Mouse (Mus musculus) midbrain, embryonic 10.5 days (tissue): ENCODE data around the gene Rgs12. TPM values are rescaled to one million over a fixed set of nuclear protein-coding genes. Genes with fewer than 3 reads are reported as not detected.

Experiments
- DNase-seq: peaks from one replicate; pipeline ENCODE4 v3.0.0-alpha.2; 2017; ENCODE audit warnings: low spot score
- H3K27ac ChIP-seq: fragments of 300-500 bp; sonication (generic); replicated peaks from 2 replicates; pipeline ENCODE4 v1.5.1; 2016; ENCODE audit warnings: mild to moderate bottlenecking
- H3K27me3 ChIP-seq: fragments of 300-500 bp; sonication (generic); 2 replicates; pipeline ENCODE4 v1.6.1; 2016; ENCODE audit warnings: low read depth, mild to moderate bottlenecking; ENCODE audit not compliant: poor library complexity, severe bottlenecking
- H3K36me3 ChIP-seq: fragments of 300-500 bp; sonication (generic); 2 replicates; pipeline ENCODE4 v1.6.1; 2016; ENCODE audit warnings: mild to moderate bottlenecking, moderate library complexity
- H3K4me1 ChIP-seq: fragments of 300-500 bp; sonication (generic); 2 replicates; pipeline ENCODE4 v1.6.1; 2016
- H3K4me3 ChIP-seq: fragments of 300-500 bp; sonication (generic); 2 replicates; pipeline ENCODE4 v1.5.1; 2016; ENCODE audit warnings: mild to moderate bottlenecking, moderate library complexity
- H3K9me3 ChIP-seq: fragments of 300-500 bp; sonication (generic); replicated peaks from 2 replicates; pipeline ENCODE4 v1.6.1; 2016; ENCODE audit warnings: mild to moderate bottlenecking
- WGBS: fragments of 180-500 bp; shearing (Covaris S2); methylation state at CpG from one replicate; pipeline ENCODE4 v1.1.7; 2016; 5-methylcytosine and 5-hydroxymethylcytosine counted together
- polyA plus RNA-seq: library from polyadenylated mRNA; unstranded; fragments of >200 nt; fragmentation: Nextera tagmentation; extraction: Ambion mirVana; gene quantifications from 2 replicates; pipeline ENCODE4 v1.2.1, GENCODE M21; 2016

Gene Rgs12
- polyA plus RNA-seq, 1 experiment from 2014 or later: 62.9 TPM

- 83% methylated on average over 3 of the region's 3 CpGs for WGBS
- H3K9me3 ChIP-seq: no peaks in the 10 kb centered on the region
- H3K36me3 ChIP-seq: peaks cover 89% of the 10 kb centered on the region
- H3K4me1 ChIP-seq: peaks cover 24% of the 10 kb centered on the region
- H3K27ac ChIP-seq: no peak overlapping the region
- no peaks in the 10 kb centered on the region for H3K27me3 ChIP-seq
- no peak for DNase-seq
- H3K4me3 ChIP-seq: no peak overlapping the region
Observed at GRCm38 (mm10) chr5:35001144-35001543, 51.9 kb downstream of the Rgs12 start.

- Histone ChIP-seq H3K9me3 (no peaks in the 10 kb centered on the region), H3K4me1 (peaks cover 16% of the 10 kb centered on the region), H3K27ac (no peak overlapping the region), H3K27me3 (no peaks in the 10 kb centered on the region), H3K36me3 (peaks cover 94% of the 10 kb centered on the region), H3K4me3 (no peak overlapping the region)
- 90% methylated on average over 7 of the region's 7 CpGs for WGBS
- no peak for DNase-seq
Observed at GRCm38 (mm10) chr5:35003611-35004162, 54.4 kb downstream of the Rgs12 start.

DNA sequence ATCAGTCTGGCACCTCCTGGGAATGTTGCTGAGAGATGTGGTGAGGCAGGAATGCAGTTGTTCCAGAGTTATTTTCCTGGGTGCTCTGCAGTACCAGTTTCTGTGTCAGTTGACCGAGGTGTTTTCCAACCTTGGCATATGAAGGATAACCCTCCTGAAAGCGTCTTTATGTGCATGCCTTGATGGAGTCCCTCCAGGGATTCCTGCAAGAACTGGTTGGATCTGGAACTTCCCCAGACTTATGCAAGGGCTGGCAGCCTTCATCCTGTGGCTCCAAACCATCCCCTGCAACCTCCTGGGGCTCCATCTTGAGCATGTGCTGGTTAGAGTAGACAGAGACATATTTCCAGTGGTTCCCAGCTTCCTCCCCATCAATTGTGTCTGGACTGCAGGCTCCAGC, 55.5 kb downstream of the Rgs12 start:
- Histone ChIP-seq H3K9me3 (no peaks in the 10 kb centered on the region), H3K4me3 (no peak overlapping the region), H3K4me1 (peaks cover 13% of the 10 kb centered on the region), H3K27me3 (no peaks in the 10 kb centered on the region), H3K27ac (no peak overlapping the region), H3K36me3 (peaks cover 94% of the 10 kb centered on the region)
- WGBS: 95% methylated on average over 2 of the region's 2 CpGs
- DNase-seq: no peak

GRCm38 (mm10) chr5:35005659-35006058, 56.4 kb downstream of the Rgs12 start:
- Histone ChIP-seq H3K9me3 (no peaks in the 10 kb centered on the region), H3K4me1 (peaks cover 10% of the 10 kb centered on the region; the same call in 1 of the 2 replicates), H3K36me3 (peaks cover 91% of the 10 kb centered on the region), H3K4me3 (no peak overlapping the region), H3K27me3 (no peaks in the 10 kb centered on the region), H3K27ac (no peak overlapping the region)
- no peak for DNase-seq
- 92% methylated on average over 3 of the region's 3 CpGs for WGBS

GRCm38 (mm10) chr5:35006599-35006998, 57.4 kb downstream of the Rgs12 start:
- 79% methylated on average over 2 of the region's 2 CpGs for WGBS
- Histone ChIP-seq H3K9me3 (no peaks in the 10 kb centered on the region), H3K4me1 (0 out of 2 replicates have a peak, but pooled peaks cover 2% of the 10 kb centered on the region)

GRCm38 (mm10) chr5:35009163-35009562, 59.9 kb downstream of the Rgs12 start:
- WGBS: 91% methylated on average over 4 of the region's 4 CpGs
- no peak for DNase-seq

More at GRCm38 (mm10) chr5:35006599-35006998, 57.4 kb downstream of the Rgs12 start:
- H3K36me3 ChIP-seq: peaks cover 91% of the 10 kb centered on the region
- H3K4me3 ChIP-seq: no peak overlapping the region
- no peak overlapping the region for H3K27ac ChIP-seq
- no peaks in the 10 kb centered on the region for H3K27me3 ChIP-seq
- DNase-seq: no peak

DNA sequence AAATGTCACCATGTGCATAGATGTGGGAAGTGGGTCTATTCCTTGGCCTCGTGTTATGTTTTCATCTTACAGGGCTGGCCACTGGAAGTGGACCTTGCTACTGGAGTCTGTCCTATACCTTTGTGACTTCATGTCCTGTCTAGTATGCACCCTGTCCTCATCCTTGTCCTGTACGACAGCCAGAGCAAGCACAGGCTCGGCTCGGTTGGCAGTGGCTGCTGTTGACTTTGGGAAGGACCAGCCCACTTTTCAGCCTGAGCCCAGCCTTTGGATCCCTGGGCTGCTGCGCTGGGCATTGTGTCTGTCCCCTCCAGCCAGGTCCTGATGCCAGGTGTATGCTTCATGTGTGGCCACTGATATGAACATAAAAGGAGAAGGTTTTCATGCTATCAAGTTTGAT, 61.4 kb downstream of the Rgs12 start:
- Histone ChIP-seq H3K36me3 (peaks cover 82% of the 10 kb centered on the region), H3K27ac (no peak overlapping the region), H3K27me3 (no peaks in the 10 kb centered on the region), H3K4me3 (no peak overlapping the region), H3K9me3 (no peaks in the 10 kb centered on the region), H3K4me1 (peaks cover 14% of the 10 kb centered on the region)
- DNase-seq: no peak
- WGBS: 83% methylated on average over 5 of the region's 5 CpGs

More at GRCm38 (mm10) chr5:35009163-35009562, 59.9 kb downstream of the Rgs12 start:
- Histone ChIP-seq H3K9me3 (no peaks in the 10 kb centered on the region), H3K4me1 (peaks cover 10% of the 10 kb centered on the region), H3K4me3 (no peak overlapping the region), H3K36me3 (peaks cover 82% of the 10 kb centered on the region), H3K27me3 (no peaks in the 10 kb centered on the region), H3K27ac (no peak overlapping the region)

GRCm38 (mm10) chr5:35011156-35011923, 62.1 kb downstream of the Rgs12 start:
- no peak for DNase-seq
- WGBS: 97% methylated on average over 6 of the region's 6 CpGs
- Histone ChIP-seq H3K36me3 (peaks cover 80% of the 10 kb centered on the region), H3K9me3 (no peaks in the 10 kb centered on the region), H3K27ac (no peak overlapping the region), H3K4me1 (peaks cover 14% of the 10 kb centered on the region), H3K27me3 (no peaks in the 10 kb centered on the region), H3K4me3 (no peak overlapping the region)

- 66% methylated on average over 6 of the region's 6 CpGs for WGBS
- H3K4me1 ChIP-seq: peaks cover 14% of the 10 kb centered on the region
- H3K36me3 ChIP-seq: peaks cover 71% of the 10 kb centered on the region
- DNase-seq: peak; percentile 17
- H3K27me3 ChIP-seq: no peaks in the 10 kb centered on the region
- no peaks in the 10 kb centered on the region for H3K9me3 ChIP-seq
- H3K4me3 ChIP-seq: no peak overlapping the region
- peak overlapping the region; percentile 68 for H3K27ac ChIP-seq
Observed at GRCm38 (mm10) chr5:35014036-35014435, 64.8 kb downstream of the Rgs12 start.

DNA sequence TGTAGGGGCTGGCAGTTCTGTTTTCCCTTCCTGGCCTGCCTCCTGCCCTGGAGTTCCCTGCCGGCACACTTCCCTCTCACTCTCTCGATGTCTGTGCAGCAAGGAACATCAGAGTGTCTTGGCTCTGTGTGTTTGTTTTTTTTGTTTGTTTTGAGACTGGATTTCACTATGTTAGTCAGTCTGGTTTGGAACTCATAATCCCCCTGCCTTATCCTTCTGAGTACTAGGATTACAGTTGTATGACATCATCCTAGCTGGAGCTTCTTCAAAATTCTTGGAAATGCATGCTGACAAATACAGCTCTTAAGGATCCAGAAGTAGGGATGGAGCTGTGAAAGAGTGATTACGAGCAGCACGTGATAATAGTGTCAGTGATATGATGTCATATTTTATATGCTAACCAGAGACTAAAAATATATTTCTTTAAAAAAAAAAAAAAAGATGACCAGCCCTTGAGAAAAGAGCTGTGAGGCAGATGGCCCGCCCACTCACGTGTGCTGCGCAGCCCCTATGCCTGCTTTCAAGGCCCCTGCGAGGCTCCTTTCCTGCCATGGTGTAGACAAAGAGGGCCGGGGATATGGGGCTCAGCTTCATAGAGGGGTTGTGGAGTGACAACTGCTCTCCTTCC, 70.5 kb downstream of the Rgs12 start:
- Histone ChIP-seq H3K4me3 (no peak overlapping the region), H3K9me3 (no peaks in the 10 kb centered on the region), H3K27me3 (no peaks in the 10 kb centered on the region), H3K27ac (no peak overlapping the region), H3K4me1 (peaks cover 17% of the 10 kb centered on the region), H3K36me3 (peaks cover 86% of the 10 kb centered on the region)
- no peak for DNase-seq
- WGBS: 86% methylated on average over 9 of the region's 9 CpGs

GRCm38 (mm10) chr5:35020410-35021241, 71.4 kb downstream of the Rgs12 start:
- no peak overlapping the region for H3K27ac ChIP-seq

DNA sequence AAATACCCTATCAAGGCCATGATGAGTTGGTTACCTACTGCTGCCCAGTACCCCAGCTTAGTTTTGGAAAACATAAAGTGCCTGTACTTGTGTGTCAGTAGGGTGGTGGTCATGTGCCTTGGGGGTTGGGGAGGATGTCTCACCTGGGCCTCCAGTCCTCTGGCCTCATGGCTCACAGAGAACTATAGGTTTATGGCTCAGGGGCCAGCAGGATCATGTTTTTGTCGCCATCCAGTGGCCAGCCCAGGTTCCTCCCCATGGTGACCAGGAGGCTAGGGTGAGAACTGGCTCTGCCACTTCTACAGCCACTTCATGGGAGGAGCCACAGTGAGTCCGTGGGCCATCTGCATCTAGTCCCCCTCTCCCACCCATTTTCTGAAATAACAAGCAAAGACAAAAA, 75.7 kb downstream of the Rgs12 start:
- Histone ChIP-seq H3K36me3 (peaks cover 100% of the 10 kb centered on the region), H3K4me3 (no peak overlapping the region), H3K27me3 (no peaks in the 10 kb centered on the region), H3K9me3 (no peaks in the 10 kb centered on the region), H3K4me1 (peaks cover 17% of the 10 kb centered on the region), H3K27ac (no peak overlapping the region)
- peak; percentile 51 for DNase-seq
- WGBS: 26% methylated on average over 2 of the region's 2 CpGs

More at GRCm38 (mm10) chr5:35020410-35021241, 71.4 kb downstream of the Rgs12 start:
- Histone ChIP-seq H3K4me3 (no peak overlapping the region), H3K4me1 (peaks cover 17% of the 10 kb centered on the region), H3K9me3 (no peaks in the 10 kb centered on the region), H3K27me3 (no peaks in the 10 kb centered on the region), H3K36me3 (peaks cover 86% of the 10 kb centered on the region)
- WGBS: 87% methylated on average over 9 of the region's 9 CpGs
- DNase-seq: no peak
